Mouse (Mus musculus): ENCODE measurements around the gene Pcdh20. TPM values are rescaled to one million over a fixed set of nuclear protein-coding genes. Genes with fewer than 3 reads are reported as not detected.

Gene Pcdh20
- 0.24 and 0.47 TPM in 2 replicates for polyA plus RNA-seq (2015; fragmentation: Nextera tagmentation; extraction: Ambion mirVana)

DNA sequence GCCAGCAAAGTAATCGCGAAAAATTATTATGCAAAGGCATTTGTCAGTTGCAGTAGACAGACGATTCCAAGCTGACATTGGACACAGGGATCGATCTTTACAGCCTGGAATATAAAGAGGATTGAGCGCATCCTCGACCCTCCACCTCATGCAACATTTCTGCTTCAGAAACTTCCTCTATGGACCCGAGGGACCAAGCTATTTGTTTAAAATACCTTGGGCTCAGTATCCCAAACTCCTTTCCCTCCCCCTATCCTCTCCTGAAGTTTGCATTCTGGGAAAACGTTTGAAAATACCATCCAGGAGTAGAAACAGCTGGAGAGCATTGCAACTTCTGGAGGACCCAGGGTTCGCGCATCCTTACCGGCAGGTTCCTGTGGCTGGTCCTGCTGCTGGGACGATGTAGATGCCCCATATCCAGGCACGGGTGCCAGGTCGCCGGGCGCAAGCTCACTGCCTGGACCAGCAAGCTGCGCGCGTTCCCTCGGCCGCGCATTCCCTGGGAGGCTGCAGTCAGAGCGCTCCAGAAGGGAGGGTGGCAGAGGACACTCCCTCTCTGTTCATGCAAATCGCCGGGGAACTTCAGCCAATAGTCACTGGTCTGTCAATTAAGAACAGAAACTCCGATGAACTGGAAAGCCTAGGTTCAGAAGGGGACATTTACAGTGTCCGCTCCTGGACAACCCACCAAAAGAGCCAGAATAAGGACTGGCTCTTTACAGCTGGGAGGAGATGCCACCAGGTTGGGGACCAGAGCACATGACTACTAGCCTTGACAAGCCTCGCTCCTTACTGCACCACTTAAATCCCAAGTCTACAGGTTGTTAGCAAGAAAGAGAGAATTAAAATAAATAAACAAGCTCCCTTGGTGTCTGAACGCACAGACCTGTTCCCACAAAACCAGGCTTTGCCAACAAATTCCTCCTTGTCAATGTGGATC lies at the start of gene Pcdh20:
Pcdh20 (minus strand) TSS at position 902 of the 940 bp plus-strand sequence.

Measured in urinary bladder, postnatal 0 days (tissue).